Mouse (Mus musculus) layer of hippocampus, postnatal 25 days (tissue): ENCODE results near the gene Lin9. TPM values are rescaled to one million over a fixed set of nuclear protein-coding genes. Genes with fewer than 3 reads are reported as not detected.

Experiments
- DNase-seq, 2 experiments: peaks; one replicate each; pipeline ENCODE4 v3.0.0; 2022; ENCODE audit warnings: mixed read lengths in 2 of 2, low spot score in 1 of 2; ENCODE audit errors: extremely low spot score in 1 of 2
- total RNA-seq, 2 experiments: library from RNA; stranded (reverse); gene quantifications; 2 replicates each; pipeline ENCODE4 v1.2.3; 2021

Gene Lin9
- total RNA-seq, 2 experiments from 2014 or later: 4.6 TPM

GRCm38 (mm10) chr1:180703400-180703799 lies 62.5 kb downstream of the Lin9 start:
- no peak for DNase-seq

- DNase-seq: no peak
Observed at GRCm38 (mm10) chr1:180707368-180707767, 66.4 kb downstream of the Lin9 start.

- DNase-seq: no peak
Observed at GRCm38 (mm10) chr1:180707813-180708212, 66.9 kb downstream of the Lin9 start.

GRCm38 (mm10) chr1:180708935-180709776 lies 68.2 kb downstream of the Lin9 start:
- DNase-seq: no peak

- DNase-seq: no peak
Observed at GRCm38 (mm10) chr1:180718756-180719155, 77.8 kb downstream of the Lin9 start.

GRCm38 (mm10) chr1:180719483-180719882 lies 78.5 kb downstream of the Lin9 start:
- DNase-seq: no peak

- DNase-seq: peak; percentile 61 to 90
Observed at GRCm38 (mm10) chr1:180719951-180720689, 79.2 kb downstream of the Lin9 start.

- DNase-seq: no peak
Observed at GRCm38 (mm10) chr1:180722608-180723007, 81.7 kb downstream of the Lin9 start.

GRCm38 (mm10) chr1:180723701-180724238 lies 82.8 kb downstream of the Lin9 start:
- no peak for DNase-seq

GRCm38 (mm10) chr1:180725704-180726179 lies 84.8 kb downstream of the Lin9 start, which contains the start of gene Acbd3:
Acbd3 (plus strand) TSS chr1:180726043.
- DNase-seq: peak; percentile 78 to 80

GRCm38 (mm10) chr1:180726183-180726582 lies 85.2 kb downstream of the Lin9 start:
- DNase-seq: peak in 1 of 2 experiments; percentile 8

GRCm38 (mm10) chr1:180729231-180729630 lies 88.3 kb downstream of the Lin9 start:
- DNase-seq: no peak

Other genes with a start within 250 kb of the Lin9 start
- gene Stum, start 157.6 kb upstream of the Lin9 start, total RNA-seq: 100 to 1,000 TPM; 309 to 310 TPM
- gene Parp1, start 72.2 kb upstream of the Lin9 start, total RNA-seq: 100 to 1,000 TPM; 148 to 156 TPM
- not detected for gene Mixl1, start 55.9 kb downstream of the Lin9 start, total RNA-seq
- gene Acbd3, start 84.9 kb downstream of the Lin9 start, total RNA-seq: 10 to 100 TPM; 32.7 to 34.9 TPM
- gene H3f3a, start 172.8 kb downstream of the Lin9 start, total RNA-seq: 100 to 1,000 TPM; 388 to 399 TPM
- 10 to 100 TPM; 20.6 to 23.4 TPM for gene Sde2, start 210.0 kb downstream of the Lin9 start, total RNA-seq